Mouse (Mus musculus) left cerebral cortex, adult 18-20 months (tissue): ENCODE data around the gene Gipc3. TPM values are rescaled to one million over a fixed set of nuclear protein-coding genes. Genes with fewer than 3 reads are reported as not detected.
A peak's percentile ranks its signal among the peaks of the same experiment; 100 is the strongest.

Experiments
- DNase-seq, 2 experiments: peaks; one replicate each; pipeline ENCODE4 v3.0.0; 2021 to 2022; ENCODE audit warnings: low spot score in 2 of 2, mixed read lengths in 1 of 2
- total RNA-seq, 2 experiments: library from RNA; stranded (reverse); gene quantifications; 2 replicates each; pipeline ENCODE4 v1.2.3; 2021

The Gipc3 gene
- total RNA-seq, 2 experiments from 2014 or later, result 2.5 to 3.6 TPM

- DNase-seq, result no peak
Observed at GRCm38 (mm10) chr10:81375322-81375721, 32.3 kb upstream of the Gipc3 start.

GRCm38 (mm10) chr10:81367207-81367495, 24.1 kb upstream of the Gipc3 start:
- no peak for DNase-seq

- DNase-seq, result no peak
Observed at GRCm38 (mm10) chr10:81366477-81367206, 23.6 kb upstream of the Gipc3 start.

- no peak for DNase-seq
Observed at GRCm38 (mm10) chr10:81365672-81366476, 22.8 kb upstream of the Gipc3 start, which contains the start of gene 4930404N11Rik. Gene 4930404N11Rik (minus strand): TSS chr10:81365816.

- DNase-seq, result peak in 1 of 2 experiments; percentile 56
Observed at GRCm38 (mm10) chr10:81365073-81365472, 22.0 kb upstream of the Gipc3 start.

- DNase-seq, result no peak
Observed at GRCm38 (mm10) chr10:81364666-81365065, 21.6 kb upstream of the Gipc3 start.

GRCm38 (mm10) chr10:81363436-81364346, 20.6 kb upstream of the Gipc3 start:
- DNase-seq, result no peak

GRCm38 (mm10) chr10:81362336-81362949, 19.4 kb upstream of the Gipc3 start:
- DNase-seq, result no peak

GRCm38 (mm10) chr10:81360721-81361120, 17.7 kb upstream of the Gipc3 start:
- no peak for DNase-seq

GRCm38 (mm10) chr10:81358841-81359240, 15.8 kb upstream of the Gipc3 start:
- DNase-seq, result no peak

- no peak for DNase-seq
Observed at GRCm38 (mm10) chr10:81358209-81358608, 15.1 kb upstream of the Gipc3 start.

- peak; percentile 91 to 93 for DNase-seq
Observed at GRCm38 (mm10) chr10:81356991-81357844, 14.2 kb upstream of the Gipc3 start, which contains the start of gene Mfsd12. Gene Mfsd12 (plus strand): TSS chr10:81357491.

- no peak for DNase-seq
Observed at GRCm38 (mm10) chr10:81356352-81356990, 13.4 kb upstream of the Gipc3 start.

- no peak for DNase-seq
Observed at GRCm38 (mm10) chr10:81355533-81355932, 12.5 kb upstream of the Gipc3 start.

GRCm38 (mm10) chr10:81354738-81355477, 11.8 kb upstream of the Gipc3 start:
- DNase-seq, result no peak

GRCm38 (mm10) chr10:81351678-81352291, 8.7 kb upstream of the Gipc3 start:
- DNase-seq, result no peak

GRCm38 (mm10) chr10:81350351-81351063, 7.4 kb upstream of the Gipc3 start, which contains the start of gene Hmg20b:
Gene Hmg20b (minus strand): TSS chr10:81350480.
- DNase-seq, result peak; percentile 99 to 100

GRCm38 (mm10) chr10:81349961-81350350, 6.9 kb upstream of the Gipc3 start:
- no peak for DNase-seq
